Mouse (Mus musculus) heart, postnatal 0 days (tissue): ENCODE measurements around the gene D430041D05Rik.

Experiments used
- CTCF ChIP-seq: IDR thresholded peaks from 2 replicates; pipeline ENCODE4 v1.5.1; 2016; ENCODE audit warnings: antibody characterized with exemption, control low read depth, low read depth
- EP300 ChIP-seq: IDR thresholded peaks from 2 replicates; pipeline ENCODE4 v1.6.1; 2016; ENCODE audit warnings: antibody characterized with exemption, low read depth

- TF ChIP-seq CTCF (no peak), EP300 (no peak)
Measured at GRCm38 (mm10) chr2:104410963-104411545, at the start of gene D430041D05Rik.
